Mouse (Mus musculus) cerebellum, adult 11 months (tissue): ENCODE results near the gene Camk1d.
A peak's percentile ranks its signal among the peaks of the same experiment; 100 is the strongest.
"Not testable (repeated sequence)": the region's sequence is repeated elsewhere in the genome, so short reads cannot be mapped to it uniquely, and the experiment has no call there.

Experiments
- DNase-seq: peaks from one replicate; pipeline ENCODE4 v3.0.0; 2022

Camk1d gene

DNA sequence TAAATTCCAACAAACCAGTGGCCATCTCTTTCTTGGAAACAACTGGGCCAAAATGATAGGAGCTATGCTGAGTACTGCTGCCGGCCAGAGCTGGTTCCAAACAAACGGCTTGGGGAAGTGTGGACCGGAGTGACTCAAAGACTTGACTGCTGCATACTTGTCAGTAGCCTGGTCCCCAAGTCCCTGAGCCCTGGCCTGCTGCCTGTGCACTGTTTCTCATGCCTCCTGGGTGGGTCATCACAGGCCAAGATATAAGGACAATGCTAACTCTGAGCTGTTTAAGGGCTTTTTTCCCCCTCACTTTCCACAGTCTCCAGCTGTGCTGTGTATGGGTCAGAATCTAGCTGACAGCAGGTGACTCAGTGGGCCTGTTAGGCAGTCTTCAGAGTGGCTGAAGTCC, 409.2 kb downstream of the Camk1d start:
- no peak for DNase-seq

DNA sequence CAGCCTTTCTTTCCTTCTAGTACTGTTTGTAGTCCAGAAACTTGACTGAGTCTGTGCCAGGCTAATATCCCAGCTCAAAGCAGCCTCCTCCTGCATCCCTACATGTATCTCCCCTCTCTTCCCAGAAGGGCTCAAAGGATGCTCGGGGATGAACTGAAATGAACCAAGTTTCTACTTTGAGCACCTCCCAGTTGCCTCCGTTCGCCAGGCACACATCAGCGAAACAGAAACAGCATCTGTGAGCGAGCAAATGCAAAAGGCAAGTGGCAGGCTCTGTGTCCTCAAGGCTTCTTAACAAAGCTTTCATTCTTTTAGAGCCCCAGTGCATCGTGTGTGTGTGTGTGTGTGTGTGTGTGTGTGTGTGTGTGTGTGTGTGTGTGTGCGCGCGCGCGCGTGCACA, 409.9 kb downstream of the Camk1d start:
- no peak for DNase-seq

DNA sequence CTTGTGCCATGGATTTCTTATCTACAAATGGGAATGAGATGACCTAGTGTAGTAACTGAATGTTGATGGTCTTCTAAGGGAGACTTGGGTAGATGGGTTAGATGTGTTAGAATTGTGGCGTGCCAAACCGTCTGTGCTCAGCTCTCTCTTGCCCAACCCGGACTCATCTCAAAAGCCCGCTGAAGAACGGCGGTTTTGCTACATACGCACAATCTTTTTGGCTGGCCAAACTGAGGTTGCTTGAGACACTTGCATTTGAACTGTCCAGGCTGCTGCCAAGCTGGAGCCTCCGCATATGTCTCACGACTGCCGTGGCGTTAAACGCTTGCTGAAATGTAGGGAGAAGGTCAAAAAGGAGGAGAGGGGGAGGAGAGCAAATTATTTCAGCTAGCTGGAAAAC, 413.0 kb downstream of the Camk1d start:
- no peak for DNase-seq

DNA sequence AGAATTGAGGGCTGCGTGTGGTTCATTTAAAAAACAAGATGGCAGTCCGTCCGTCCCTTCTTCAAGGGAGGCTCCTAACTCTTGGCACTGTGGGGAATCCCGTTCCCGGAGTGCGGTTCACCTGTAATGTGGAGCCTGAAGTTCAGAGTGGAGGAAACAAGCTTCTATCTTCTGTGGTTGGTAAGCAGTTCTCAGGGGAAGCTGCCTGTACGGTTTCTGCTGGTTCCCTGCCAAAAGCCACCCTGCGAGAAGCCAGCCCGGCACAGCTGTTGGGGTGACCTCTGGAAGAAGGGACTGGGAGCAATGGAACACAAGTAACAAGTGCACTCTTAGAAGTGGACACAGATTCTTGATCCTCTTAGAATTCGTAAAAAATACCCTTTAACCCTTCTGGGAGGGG, 416.2 kb downstream of the Camk1d start:
- DNase-seq, result no peak

DNA sequence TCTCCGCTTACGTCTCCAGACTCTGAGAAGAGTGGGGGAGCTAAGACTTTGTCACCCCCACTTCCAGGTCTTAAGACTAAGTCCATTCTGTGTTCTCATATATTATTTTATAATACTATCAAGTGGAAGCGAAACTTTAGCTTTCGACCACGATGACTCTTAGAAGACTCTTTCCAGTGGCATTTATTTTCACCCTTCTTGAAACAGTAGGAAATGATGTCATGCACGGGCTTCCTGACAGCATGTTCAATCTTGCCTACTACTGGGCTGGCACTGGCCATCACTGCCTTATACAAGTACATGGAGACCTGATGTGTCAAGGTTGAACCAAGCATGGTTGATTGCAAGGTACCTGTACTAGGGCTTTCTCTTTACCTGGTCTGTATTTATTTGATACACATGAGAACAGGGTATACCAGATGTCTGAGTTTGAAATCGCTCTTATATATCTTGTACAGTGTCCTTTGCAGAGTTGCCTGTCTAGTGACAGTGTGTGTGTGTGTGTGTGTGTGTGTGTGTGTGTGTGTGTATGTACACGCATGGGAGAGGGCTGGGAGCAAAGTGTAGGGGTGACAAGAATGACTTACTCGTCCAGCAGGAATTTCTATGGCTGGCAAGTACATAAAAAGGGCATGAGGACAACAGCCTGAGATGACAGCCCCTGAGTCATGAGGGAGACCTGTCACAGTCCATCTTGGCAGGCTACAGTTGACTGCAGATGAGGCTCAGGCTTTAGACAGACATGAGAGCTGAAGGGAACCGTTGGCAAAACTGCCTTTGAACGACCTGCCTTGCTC, 417.4 kb downstream of the Camk1d start:
- DNase-seq, result no peak

DNA sequence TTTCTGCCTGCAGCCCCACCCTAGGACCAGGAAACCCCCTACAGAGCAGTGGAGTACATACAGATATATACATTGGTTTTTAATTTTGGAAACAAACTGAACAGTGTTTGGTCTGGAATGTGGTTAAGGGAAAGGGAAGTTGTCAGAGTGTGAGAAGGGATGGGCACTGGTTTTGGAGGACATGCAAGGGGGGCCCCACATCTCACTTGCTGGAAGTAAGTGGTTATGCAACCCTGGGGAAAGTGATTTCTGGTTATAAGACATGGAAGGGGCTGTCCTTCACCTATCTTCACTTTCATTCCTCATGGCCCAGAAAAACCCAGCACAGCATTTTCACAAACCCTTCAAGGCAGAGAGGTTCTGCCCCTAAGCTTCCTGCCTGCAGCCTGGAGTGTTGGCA, 419.2 kb downstream of the Camk1d start:
- no peak for DNase-seq

DNA sequence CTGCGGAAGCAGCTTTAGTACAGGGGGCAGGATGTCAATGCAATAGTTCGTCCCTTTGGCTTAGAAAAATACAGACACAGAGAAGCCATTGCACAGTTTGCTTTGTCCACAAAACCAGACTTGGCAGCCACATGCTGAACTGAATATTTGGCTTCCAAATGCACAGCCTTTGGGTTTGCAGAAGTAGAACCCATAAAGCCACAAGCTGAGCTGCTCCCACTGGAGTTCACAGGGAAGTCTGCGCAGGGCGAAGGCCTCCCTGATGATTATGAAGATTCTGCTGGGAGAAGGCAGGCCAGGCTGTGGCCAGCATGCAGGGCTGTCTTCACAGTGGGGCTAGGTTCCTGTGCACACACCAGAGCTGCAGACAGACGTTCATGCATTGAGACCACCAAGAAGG, 419.9 kb downstream of the Camk1d start:
- DNase-seq, result no peak

DNA sequence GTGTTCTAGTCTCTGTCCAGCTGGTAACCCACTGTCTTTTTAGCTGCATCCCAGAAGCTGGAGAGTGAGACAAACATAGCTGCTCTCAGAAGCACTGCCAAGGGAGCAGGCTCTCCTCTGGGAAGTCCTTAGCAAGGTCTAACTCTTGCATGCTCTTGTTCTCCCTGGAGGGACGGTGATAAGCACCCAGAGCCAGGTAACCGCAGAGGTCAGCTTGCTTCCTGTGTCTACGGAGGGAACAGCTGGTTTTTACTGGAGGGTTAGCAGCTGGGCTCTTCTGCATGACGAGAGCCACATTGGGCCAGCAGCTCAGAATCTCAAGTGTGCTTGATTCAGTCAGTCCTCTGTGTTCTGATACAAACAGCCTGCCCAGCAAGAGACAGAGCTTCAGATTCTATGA, 425.7 kb downstream of the Camk1d start:
- no peak for DNase-seq

DNA sequence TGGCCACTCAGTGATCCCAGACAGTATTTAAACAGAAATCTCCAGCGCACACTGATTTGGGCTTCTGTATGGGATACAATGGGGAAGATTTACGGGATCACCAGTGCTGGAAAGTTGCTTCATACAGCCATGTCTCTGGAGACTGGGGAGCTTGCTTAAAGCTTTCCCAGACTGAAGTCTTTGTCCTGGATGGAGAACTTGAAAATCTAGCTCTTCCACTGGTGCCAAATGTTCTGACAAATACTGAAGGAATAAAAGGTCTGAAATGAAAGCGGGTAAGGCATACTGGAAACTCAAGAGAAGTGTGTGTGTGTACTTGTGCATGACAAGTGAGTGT, 427.3 kb downstream of the Camk1d start:
- no peak for DNase-seq

DNA sequence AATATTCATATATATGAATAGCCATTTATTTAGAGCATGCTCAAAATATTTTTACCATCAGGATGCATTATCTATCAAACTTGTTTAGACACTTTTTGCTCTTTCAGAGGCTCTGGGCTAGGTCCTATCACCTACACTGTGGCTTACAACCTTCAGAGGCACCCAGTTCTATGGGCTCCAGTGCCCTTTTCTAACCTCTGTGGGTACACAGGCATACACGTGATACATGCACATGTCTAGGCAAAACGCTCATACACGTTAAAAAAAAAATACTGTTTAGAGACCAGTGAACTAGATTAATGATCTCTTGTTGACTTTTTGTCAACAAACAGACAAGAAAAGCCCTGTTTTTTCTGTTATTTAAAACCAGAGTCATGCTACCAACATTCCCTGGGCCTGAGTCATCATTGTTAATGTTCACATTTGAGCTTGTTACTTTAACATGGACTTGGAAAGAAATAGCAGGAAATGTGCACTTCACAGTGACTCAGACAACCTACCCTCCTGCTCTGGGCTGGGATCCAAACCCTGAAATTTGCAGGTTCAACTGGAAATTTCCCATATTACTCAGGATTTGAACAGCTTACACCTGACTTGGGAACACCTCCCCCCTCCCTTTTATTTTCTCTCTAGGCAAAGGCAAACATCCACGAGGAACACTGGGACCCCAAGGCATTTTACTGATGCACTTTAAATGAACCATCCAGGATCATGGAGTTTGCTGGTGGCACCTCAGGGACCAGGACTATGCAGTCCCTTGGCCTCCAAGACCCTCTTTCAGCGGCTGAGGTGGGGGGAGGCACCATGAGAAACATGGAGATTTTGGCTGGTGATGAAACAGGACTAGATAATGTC, 427.9 kb downstream of the Camk1d start:
- DNase-seq, result no peak

DNA sequence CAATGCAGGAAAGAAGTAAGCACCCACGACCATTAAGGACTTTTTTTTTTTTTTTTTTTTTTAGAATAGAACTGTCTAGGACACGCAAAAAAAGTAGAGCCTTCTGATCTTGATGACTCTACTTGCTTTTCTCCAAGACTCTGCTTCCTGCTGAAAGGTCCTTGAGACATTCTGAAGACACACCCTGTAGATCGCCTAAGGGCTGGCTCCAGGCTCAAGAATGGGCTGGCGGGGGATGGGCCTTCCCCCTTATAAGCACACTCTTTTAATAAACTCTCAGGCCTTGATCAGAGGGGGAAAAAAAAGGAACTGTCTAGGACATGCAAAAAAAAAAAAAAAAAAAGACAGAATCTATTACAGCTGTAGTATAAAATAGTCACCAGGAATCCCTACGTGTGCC, 430.0 kb downstream of the Camk1d start:
- DNase-seq, result no peak

DNA sequence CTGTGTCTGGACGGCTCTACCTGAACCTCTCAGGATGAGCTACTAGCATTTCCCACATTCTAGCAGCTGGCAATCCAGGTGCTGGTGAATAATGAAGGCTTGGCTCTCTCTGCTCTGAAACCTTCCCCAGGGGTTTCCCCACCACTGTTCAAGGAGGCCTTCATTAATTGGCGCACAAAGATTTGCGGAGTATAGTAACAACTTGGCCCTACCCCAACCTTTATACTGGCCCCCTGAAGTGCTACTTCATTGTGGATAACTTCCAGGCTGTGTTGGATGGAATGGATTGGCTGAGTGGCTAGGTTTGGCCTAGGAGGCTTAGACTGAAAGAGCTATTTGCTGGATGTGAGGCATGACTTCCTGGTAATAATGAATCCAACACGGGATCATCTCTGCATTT, 431.7 kb downstream of the Camk1d start:
- no peak for DNase-seq

DNA sequence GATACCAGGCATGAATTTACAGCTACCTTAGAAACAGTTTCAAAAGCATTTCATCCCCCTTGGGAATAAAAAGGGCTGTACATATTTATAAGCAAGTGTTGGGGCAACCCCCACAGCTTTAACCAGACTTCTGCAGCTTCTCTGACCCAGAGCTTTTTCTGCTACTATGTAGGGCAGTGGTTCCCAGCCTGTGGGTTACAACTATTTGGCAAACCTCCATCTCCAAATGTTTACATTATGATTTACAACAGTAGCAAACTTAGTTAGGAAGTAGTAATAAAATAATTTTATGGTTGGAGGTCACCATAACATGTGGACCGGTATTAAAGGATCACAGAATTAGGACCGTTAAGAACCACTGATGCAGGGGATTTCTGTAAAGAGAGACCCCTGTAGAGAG, 446.3 kb downstream of the Camk1d start:
- no peak for DNase-seq

DNA sequence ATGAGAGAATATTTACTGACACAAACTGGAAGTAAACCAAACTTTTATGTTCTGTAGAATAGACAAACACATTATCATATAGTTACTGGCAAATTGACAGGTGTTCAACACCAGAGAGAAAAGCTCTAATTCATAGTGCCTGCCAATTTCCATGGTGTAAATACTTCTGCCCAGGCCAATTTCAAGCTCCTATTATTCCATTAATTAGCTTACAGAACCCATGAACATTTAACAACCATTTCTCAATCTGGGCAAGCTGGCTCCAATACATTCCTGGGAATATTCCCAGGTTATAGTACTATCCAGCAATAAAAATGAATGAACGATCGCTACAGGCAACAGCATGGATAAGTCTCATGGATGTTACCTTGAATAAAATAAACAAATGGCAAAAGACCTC, 452.0 kb downstream of the Camk1d start:
- no peak for DNase-seq

DNA sequence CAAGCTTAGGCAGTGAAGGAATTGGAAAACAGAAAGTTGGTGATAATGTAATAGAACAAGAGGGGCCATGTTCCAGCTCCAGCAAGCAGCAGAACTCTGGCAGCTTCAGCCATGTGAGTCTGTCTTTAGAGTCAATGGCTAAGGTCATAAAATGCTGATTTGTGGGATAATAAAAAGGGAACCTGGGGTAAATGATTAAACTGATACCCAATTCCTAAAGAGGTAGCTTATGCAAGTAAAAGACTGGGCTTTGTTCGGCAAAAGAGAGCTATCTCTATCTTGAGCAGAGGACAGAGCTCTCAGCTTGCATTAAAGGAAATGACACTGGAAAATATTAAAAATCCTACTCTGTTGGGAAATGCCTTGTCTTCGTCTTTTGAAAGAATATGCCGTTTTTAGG, 456.1 kb downstream of the Camk1d start:
- no peak for DNase-seq

DNA sequence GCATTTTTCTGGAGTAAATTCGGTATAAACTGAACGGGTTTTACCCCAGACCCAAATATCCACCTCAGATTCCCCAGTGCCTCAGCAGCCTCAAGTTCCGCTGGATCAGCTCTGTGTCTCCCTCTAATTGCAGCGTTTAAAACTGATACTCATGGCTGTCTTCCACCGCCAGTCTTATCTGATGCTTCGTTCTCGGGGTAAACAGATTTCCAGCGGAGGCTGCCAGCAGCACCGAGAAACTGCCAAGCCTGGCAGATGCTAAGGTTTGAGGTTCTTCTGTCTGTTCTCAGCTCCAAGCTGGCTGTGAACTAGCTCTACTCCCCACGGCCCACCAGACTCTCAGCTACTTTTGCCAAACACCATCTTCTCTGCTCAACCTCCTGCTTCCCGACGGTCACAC, 464.3 kb downstream of the Camk1d start:
- peak; percentile 22 for DNase-seq

DNA sequence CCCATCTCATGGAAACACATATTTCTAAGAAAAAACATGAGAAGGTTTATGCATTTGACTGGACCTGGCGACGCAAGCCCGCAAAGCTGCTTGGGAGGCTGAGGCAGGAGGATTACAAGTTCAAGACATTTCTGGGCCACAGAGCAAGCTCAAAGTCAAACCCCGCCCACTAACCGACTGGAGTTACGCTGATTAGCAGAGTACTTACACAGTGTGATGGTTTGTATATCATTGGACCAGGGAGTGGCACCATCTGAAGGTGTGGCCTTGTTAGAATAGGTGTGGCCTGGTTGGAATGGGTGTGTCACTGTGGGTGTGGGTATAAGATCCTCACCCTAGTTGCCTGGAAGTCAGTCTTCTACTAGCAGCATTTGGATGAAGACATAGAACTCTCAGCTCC, 465.1 kb downstream of the Camk1d start:
- not testable (repeated sequence) for DNase-seq
